Mouse (Mus musculus): ENCODE measurements around the gene Heatr1.

DNA sequence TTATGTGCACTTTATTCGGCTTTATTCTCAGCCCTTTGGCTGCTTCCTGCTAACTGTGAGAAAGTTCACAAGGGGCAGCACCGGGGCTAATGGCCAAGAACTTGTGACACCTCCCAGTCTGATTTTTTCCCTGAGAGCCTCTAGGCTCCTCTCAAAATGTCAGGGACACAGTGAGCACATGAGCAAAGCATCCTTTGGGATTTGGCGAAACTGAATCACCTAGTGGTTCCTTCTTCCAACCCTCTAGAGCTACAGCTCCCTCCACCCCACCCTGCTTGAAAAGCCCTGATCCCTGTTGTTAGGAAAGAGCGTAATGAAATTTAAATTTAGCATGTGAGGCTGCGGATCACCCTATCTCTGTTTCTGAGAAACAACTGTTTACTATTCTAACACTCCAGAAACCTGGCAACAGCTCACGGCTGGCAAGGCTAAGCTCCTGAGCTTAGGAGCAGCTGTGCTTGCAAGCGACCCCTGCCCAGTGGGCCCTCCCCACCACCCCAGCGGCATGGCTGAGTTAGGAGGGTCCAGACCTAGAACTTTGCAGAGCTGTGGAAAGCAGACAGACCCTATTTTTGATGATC lies 25.7 kb upstream of the Heatr1 start:
- TF ChIP-seq POLR2A (IDR thresholded peaks at IDR 0.05; ENCODE audit: control insufficient read depth in 1 of 2, insufficient read depth in 1 of 2, low read depth in 1 of 2, low read length in 2 of 2, poor library complexity in 1 of 2) (no peak), MAX (IDR thresholded peaks at IDR 0.05; ENCODE audit: low read length) (no peak), CTCF (IDR thresholded peaks at IDR 0.05 in 2 of 3, conservative IDR thresholded peaks at IDR 0.05 in 1 of 3; ENCODE audit: control insufficient read depth in 1 of 3, insufficient read depth in 1 of 3, low read depth in 2 of 3, low read length in 3 of 3, poor library complexity in 1 of 3, severe bottlenecking in 1 of 3) (no peak), POLR2AphosphoS2 (IDR thresholded peaks at IDR 0.05; ENCODE audit: low read length) (no peak)
